Mouse (Mus musculus) adrenal gland (tissue): ENCODE results near the gene Gm20605.
"Not testable (repeated sequence)": the region's sequence is repeated elsewhere in the genome, so short reads cannot be mapped to it uniquely, and the experiment has no call there.

Experiments used
- intact Hi-C: fragments of 180-260 bp; cut with DNase I; formaldehyde crosslinking; loops from one replicate; pipeline ENCODE4 v1.15.1; 2025

Gene Gm20605

DNA sequence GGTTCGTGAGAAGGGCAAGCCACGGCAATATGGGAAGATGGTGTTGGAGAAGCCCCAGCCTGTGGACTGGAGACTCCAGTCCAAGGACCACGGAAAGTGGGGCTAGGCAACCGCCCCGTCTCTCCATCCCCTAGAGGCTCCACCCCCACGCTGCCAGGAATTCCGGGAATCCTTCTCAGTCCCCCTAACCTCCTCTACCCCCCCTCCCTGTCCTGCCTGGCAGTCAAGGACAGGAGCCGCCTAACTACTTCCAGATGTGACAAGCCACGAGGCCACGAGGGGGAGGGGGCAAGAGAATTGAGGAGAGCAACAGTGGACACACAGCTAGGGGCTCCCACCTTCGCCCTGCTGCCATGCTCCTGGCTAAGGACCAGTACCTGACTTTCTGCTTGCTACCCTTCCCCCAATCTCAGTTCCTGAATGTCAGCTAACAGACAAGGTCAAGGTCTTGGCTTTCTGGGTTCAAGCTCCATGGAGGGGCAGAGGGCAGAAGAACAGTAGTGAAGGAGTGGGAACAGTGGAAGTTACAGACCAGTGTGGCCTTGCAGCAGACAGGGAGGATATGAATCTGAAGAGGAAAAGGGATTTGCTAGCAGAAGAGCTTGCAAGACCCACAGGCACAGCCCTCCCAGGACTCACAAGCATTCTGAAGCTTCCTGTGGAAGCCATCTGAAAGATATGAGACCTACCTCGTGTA lies 18.3 kb upstream of the Gm20605 start:
- intact Hi-C loops, result no loop called here

- intact Hi-C loops, result no loop called here
Measured at GRCm38 (mm10) chr5:137611245-137611602, 17.8 kb upstream of the Gm20605 start.

DNA sequence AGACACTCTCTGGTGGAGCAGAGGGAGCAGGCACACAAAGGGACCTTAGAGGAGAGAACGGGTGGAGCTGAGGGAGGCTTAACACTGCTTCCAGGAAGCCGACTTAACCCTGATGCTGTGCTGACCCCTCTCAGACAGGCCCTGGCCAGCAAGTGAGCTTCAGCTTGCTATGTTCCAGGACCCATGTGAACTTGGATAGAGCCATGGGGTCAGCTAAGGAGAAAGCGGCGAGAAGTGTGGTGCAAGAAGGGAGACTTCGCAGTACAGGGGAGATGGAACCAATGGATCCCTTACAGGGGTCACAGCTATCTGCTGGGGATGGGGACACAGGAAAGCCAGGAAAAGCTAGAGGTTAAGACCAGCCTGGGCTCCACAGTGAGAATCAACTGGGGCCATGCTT lies 15.9 kb upstream of the Gm20605 start:
- intact Hi-C loops, result no loop called here

DNA sequence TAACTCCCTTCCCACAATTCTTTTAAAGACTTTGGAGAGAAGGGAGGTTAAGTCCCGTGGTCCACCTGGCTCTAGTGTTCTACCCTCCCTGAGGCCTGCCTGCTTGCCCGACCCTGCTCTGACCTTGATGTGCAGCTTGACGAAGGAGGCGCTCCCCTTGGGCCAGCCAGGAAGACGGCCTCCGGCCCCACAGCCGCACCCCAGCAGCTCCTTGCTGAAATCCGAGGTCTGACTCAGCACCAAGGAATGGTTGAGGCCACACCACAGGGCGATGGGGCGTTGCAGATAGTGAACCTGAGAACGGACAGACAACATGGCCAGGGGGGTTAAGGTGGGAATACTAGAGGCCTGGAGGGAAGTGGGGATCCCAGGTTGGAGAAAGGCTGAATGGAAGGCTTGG lies 15.4 kb upstream of the Gm20605 start, which contains the start of gene Pcolce:
TSS of gene Pcolce (minus strand) at position 235 of the 400 bp plus-strand sequence.
- intact Hi-C loops, result no loop called here

- intact Hi-C loops, result not testable (repeated sequence)
Measured at GRCm38 (mm10) chr5:137614921-137615320, 14.1 kb upstream of the Gm20605 start.

- intact Hi-C loops, result no loop called here
Measured at GRCm38 (mm10) chr5:137615347-137615746, 13.6 kb upstream of the Gm20605 start.

- intact Hi-C loops, result no loop called here
Measured at GRCm38 (mm10) chr5:137623937-137624530, 4.9 kb upstream of the Gm20605 start.

- intact Hi-C loops, result no loop called here
Measured at GRCm38 (mm10) chr5:137627991-137628390, 984 bp upstream of the Gm20605 start.

GRCm38 (mm10) chr5:137629306-137629721 lies 339 bp downstream of the Gm20605 start:
- intact Hi-C loops, result no loop called here

- intact Hi-C loops, result no loop called here
Measured at GRCm38 (mm10) chr5:137629906-137630545, 1.1 kb downstream of the Gm20605 start.

GRCm38 (mm10) chr5:137630602-137631001 lies 1.6 kb downstream of the Gm20605 start:
- intact Hi-C loops, result no loop called here

DNA sequence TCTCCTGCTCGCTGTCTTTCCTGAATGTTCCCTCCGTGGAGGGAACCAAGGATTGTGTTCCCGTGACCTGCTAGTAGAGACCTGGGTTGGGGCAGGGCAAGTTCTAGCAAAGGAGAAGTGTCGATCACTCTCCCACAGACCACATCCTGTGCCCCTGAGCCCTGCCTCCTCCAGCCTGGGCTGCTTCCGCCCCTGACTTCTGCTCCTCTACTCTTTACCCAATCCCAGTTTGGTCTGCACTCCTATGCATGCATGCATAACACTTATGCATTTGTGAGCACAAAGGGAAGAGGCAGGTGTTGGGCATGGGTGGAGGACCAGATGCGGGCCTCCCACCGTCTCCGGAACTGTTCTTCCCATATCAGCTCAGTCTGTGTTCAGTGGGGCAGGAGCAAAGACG lies 2.2 kb downstream of the Gm20605 start:
- intact Hi-C loops, result no loop called here

DNA sequence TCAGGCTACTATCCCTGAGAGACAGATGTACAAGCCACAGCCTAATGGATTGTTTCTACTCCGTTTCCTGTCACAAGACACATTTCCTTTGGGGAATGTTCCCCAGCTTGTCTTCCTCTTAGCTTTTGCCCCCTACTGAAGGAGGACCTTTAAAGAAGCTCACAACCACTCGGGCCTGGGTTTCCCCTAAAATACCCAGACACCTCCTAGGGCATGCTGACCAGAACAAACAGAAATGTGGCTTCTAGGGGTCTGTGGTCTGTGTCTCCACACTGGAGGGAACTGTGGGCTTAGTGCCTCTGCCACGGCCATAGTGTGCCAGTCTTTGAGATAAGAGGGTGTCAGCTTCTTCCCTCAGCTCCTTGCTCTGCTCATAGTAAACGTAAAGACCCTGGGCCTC lies 2.6 kb downstream of the Gm20605 start:
- intact Hi-C loops, result no loop called here

DNA sequence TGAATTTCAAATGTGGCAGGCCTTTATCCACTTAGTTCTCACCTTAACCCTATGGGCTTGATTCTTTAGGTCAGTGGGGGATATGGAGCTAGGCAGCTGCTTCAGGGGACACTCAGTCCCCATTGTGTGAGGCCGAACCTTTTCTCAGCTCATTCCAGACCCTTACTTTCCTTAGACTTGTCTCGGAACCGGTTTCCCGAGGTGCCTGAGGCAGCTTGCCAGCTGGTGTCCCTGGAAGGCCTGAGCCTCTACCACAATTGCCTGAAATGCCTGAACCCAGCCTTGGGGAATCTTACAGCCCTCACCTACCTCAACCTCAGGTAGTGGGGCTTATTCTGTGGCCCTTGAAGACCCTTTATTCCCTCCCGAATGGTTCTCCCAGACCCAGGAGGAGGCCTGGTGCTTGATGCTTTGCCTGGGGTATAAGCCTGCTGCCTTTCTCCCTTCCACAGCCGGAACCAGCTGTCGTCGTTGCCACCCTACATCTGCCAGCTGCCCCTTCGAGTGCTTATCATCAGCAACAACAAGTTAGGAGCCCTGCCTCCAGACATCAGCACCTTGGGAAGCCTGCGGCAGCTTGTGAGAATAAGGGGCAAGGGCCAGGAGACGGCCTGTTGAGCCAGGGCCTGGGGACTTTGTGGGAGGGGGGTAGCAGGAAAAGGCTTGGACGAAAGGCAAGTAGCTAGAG lies 4.6 kb downstream of the Gm20605 start:
- intact Hi-C loops, result no loop called here

DNA sequence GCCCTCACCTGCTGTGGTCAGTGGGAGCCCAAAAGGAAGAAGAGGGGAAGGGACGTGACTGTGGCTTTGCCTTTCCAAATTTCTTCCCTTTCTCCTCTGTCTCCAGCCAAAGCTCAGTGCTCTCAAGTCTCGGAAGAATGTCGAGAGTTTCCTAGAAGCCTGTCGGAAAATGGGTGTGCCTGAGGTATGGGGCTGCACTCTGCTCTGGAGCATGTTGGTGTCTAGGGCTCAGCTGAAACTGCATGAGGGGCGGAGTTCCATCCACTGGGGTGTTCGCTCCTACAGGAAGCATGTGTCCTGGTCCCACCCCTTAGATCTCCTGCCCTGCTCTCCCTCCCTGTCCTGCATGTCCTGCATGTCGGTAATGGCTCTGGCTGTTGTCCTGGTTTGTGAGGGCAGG lies 10.5 kb downstream of the Gm20605 start:
- intact Hi-C loops, result no loop called here

DNA sequence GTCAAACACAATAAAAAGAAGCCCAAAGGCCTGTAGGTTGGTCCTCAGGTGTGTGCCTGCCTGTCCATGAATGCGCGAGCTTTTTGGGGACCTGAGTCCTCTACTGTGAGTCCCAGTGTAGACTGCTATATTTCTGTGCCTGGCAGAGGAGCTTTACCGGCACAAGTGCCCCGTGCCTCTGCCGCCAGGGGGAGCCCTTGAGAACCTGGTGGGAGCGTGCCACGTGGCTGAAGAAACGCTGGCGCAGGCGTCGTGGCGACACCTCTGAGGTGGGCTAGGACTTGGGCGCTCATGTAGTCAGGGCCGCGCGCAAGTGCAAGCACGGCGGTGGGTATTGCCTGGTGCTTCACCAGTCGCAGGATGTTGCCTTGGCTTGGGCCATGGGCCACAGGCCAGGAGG lies 12.1 kb downstream of the Gm20605 start, which contains the start of gene Sap25:
TSS of gene Sap25 (plus strand) at position 281 of the 400 bp plus-strand sequence.
- intact Hi-C loops, result loop anchor here (5.0 kb wide), 1 partner anchor 39 kb away; the partner anchor contains the start of gene Mospd3

DNA sequence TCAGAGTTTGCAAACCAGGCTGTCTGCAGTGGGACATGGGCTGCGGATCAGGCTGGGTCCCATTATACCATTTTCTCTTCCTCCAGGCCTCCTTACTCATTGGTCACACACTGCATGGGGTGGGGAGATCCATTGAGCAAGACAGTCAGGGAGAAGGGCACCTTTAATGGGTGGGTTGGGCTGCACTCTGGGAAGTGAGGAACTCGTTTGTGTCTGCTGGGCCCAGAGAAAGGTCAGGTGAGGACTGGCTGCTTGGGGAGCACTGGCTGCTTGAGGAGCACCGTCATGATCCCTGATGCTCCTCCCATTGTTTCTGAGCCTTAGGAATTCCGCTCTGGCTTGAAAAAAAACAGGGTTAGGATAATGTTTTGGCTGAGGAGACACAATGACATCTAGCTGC lies 13.9 kb downstream of the Gm20605 start:
- intact Hi-C loops, result loop anchor here (5.0 kb wide), 1 partner anchor 41 kb away; the partner anchor contains the start of gene Mospd3

- intact Hi-C loops, result loop anchor here (5.0 kb wide), 1 partner anchor 42 kb away; the partner anchor contains the start of gene Mospd3
Measured at GRCm38 (mm10) chr5:137644484-137644883, 15.5 kb downstream of the Gm20605 start.

- intact Hi-C loops, result no loop called here
Measured at GRCm38 (mm10) chr5:137645091-137645651, 16.2 kb downstream of the Gm20605 start.

DNA sequence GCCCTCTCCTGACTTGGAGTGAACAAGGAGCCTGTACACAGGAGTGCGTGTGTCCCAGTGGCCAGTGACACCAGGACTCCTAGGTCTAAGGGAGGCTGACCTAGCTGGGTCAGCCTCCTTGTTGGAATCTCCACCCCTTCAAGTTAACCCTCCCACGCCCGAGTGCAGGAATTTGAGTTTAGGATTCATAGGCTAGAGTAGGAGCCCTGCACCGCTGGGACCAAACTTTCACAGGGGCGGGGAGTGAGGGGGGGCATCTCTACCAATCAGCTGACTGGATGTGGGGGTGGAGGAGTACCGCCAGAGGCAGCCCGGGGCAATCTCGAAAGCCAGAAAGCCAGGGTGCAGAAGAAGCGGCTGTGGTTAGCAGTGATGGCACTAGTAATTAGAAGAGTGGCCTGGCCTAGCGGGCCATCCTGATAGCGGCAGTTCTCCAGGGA lies 16.7 kb downstream of the Gm20605 start, which contains the start of gene Irs3:
TSS of gene Irs3 (minus strand) at position 63 of the 440 bp plus-strand sequence.
- intact Hi-C loops, result no loop called here
